8 mouse cellular contexts compared by ENCODE assay signal in the genomic region with DNA sequence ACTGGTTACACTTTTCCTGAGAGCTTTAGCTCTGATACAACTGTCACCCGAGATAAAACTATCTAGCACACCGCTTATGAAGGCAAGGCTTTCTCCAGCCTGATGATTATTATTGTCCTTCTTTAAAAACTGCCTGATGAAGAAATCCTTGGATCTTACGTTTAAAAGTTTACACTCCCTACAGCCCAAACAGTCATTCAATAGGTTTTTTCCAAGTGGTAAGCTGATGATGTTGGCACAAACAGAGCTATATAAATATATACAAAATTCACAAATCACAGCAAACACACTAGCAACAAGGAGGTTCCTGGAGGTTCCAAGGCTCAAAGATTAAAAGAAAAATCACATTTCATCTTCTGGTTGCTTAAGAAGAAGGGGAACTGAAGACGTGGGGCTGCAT. TPM values are rescaled to one million over a fixed set of nuclear protein-coding genes. Genes with fewer than 3 reads are reported as not detected.
DNase-seq lines count a peak whose midpoint lies in the region; ATAC-seq and TF ChIP-seq lines count a peak whose summit lies in the region.

No protein-coding gene starts in this region.

- 55% methylated on average over 4 of the region's 4 CpGs for WGBS in forebrain, embryonic 10.5 days
- 50% methylated on average over 4 of the region's 4 CpGs for WGBS in forebrain, embryonic 11.5 days
- 10% methylated on average over 4 of the region's 4 CpGs for WGBS in lung, embryonic 14.5 days
- WGBS in lung, adult 2 months, result 25% methylated on average over 4 of the region's 4 CpGs
- 23% methylated on average over 4 of the region's 4 CpGs for WGBS in liver, embryonic 13.5 days (ENCODE audit: insufficient replicate concordance)
- WGBS in stomach, embryonic 14.5 days, result 48% methylated on average over 4 of the region's 4 CpGs

- peak overlapping the region; percentile 100; the same call in 1 of the 2 replicates for H3K27ac ChIP-seq in forebrain, embryonic 10.5 days
- H3K27ac ChIP-seq in forebrain, embryonic 11.5 days (ENCODE audit: low read depth, low read length), result no peak overlapping the region; the same call in 1 of the 2 replicates
- peak overlapping the region; percentile 99 for H3K27ac ChIP-seq in lung, embryonic 14.5 days (ENCODE audit: low read depth)
- H3K27ac ChIP-seq in liver, embryonic 13.5 days, result peak overlapping the region; percentile 20; the same call in 1 of the 2 replicates
- H3K27ac ChIP-seq in stomach, embryonic 14.5 days (ENCODE audit: low read length), result no peak overlapping the region

- H3K27me3 ChIP-seq in forebrain, embryonic 10.5 days (ENCODE audit: poor library complexity, severe bottlenecking), result peaks cover 3% of the 10 kb centered on the region; the same call in 1 of the 2 replicates
- no peaks in the 10 kb centered on the region for H3K27me3 ChIP-seq in forebrain, embryonic 11.5 days (ENCODE audit: control insufficient read depth, insufficient read depth, low read length)
- no peaks in the 10 kb centered on the region for H3K27me3 ChIP-seq in lung, embryonic 14.5 days (ENCODE audit: insufficient read depth, low read length)
- H3K27me3 ChIP-seq in liver, embryonic 13.5 days, result 0 out of 2 replicates have a peak, but pooled peaks cover 3% of the 10 kb centered on the region
- no peaks in the 10 kb centered on the region for H3K27me3 ChIP-seq in stomach, embryonic 14.5 days (ENCODE audit: control insufficient read depth, insufficient read depth, low read length)

- no peaks in the 10 kb centered on the region for H3K9me3 ChIP-seq in forebrain, embryonic 10.5 days
- H3K9me3 ChIP-seq in forebrain, embryonic 11.5 days (ENCODE audit: control insufficient read depth, low read length), result no peaks in the 10 kb centered on the region
- no peaks in the 10 kb centered on the region for H3K9me3 ChIP-seq in lung, embryonic 14.5 days (ENCODE audit: low read depth, low read length)
- no peaks in the 10 kb centered on the region for H3K9me3 ChIP-seq in liver, embryonic 13.5 days (replicated peaks)
- no peaks in the 10 kb centered on the region for H3K9me3 ChIP-seq in stomach, embryonic 14.5 days (ENCODE audit: control insufficient read depth, low read depth, low read length)

- no peak overlapping the region for H3K4me3 ChIP-seq in forebrain, embryonic 10.5 days
- H3K4me3 ChIP-seq in forebrain, embryonic 11.5 days (ENCODE audit: low read depth, low read length), result no peak overlapping the region
- H3K4me3 ChIP-seq in lung, embryonic 14.5 days (ENCODE audit: low read depth, low read length), result peak overlapping the region; percentile 85
- H3K4me3 ChIP-seq in lung, adult 2 months (replicated peaks; ENCODE audit: extremely low read depth, low read depth, low read length), result no peak overlapping the region
- no peak overlapping the region for H3K4me3 ChIP-seq in liver, embryonic 13.5 days (replicated peaks)
- peak overlapping the region; percentile 21; the same call in 1 of the 2 replicates for H3K4me3 ChIP-seq in stomach, embryonic 14.5 days (ENCODE audit: low read depth, low read length)

- H3K36me3 ChIP-seq in forebrain, embryonic 10.5 days (replicated peaks), result no peaks in the 10 kb centered on the region
- no peaks in the 10 kb centered on the region for H3K36me3 ChIP-seq in forebrain, embryonic 11.5 days (ENCODE audit: control insufficient read depth, insufficient read depth, low read length)
- peaks cover 47% of the 10 kb centered on the region for H3K36me3 ChIP-seq in lung, embryonic 14.5 days (ENCODE audit: insufficient read depth)
- peaks cover 18% of the 10 kb centered on the region for H3K36me3 ChIP-seq in liver, embryonic 13.5 days
- no peaks in the 10 kb centered on the region; the same call in 1 of the 2 replicates for H3K36me3 ChIP-seq in stomach, embryonic 14.5 days (ENCODE audit: control insufficient read depth, insufficient read depth, low read length)

- no peak for ATAC-seq in forebrain, embryonic 11.5 days (replicated peaks; ENCODE audit: low FRiP score)
- ATAC-seq in lung, embryonic 14.5 days (ENCODE audit: insufficient read depth), result no peak
- ATAC-seq in liver, embryonic 13.5 days (ENCODE audit: low read depth), result no peak
- ATAC-seq in stomach, embryonic 14.5 days (ENCODE audit: insufficient number of reproducible peaks, insufficient read depth, low FRiP score, low read depth), result no peak

- no peak overlapping the region; the same call in 1 of the 2 replicates for H3K9ac ChIP-seq in forebrain, embryonic 11.5 days (ENCODE audit: low read length)
- H3K9ac ChIP-seq in lung, embryonic 14.5 days, result peak overlapping the region; percentile 100
- H3K9ac ChIP-seq in liver, embryonic 13.5 days, result no peak overlapping the region
- H3K9ac ChIP-seq in stomach, embryonic 14.5 days (replicated peaks; ENCODE audit: low read depth, low read length), result no peak overlapping the region

- intact Hi-C loops in left cerebral cortex, postnatal 10 days (cut with DNase I), result loop anchor here (10.0 kb wide), 2 partner anchors 529 to 999 kb away; no protein-coding TSS in a partner anchor

- H3K4me1 ChIP-seq in forebrain, embryonic 10.5 days, result peaks cover 97% of the 10 kb centered on the region
- H3K4me1 ChIP-seq in forebrain, embryonic 11.5 days (replicated peaks; ENCODE audit: control insufficient read depth, insufficient read depth, low read length), result peaks cover 44% of the 10 kb centered on the region
- H3K4me1 ChIP-seq in lung, embryonic 14.5 days (ENCODE audit: insufficient read depth), result peaks cover 28% of the 10 kb centered on the region
- peaks cover 21% of the 10 kb centered on the region for H3K4me1 ChIP-seq in lung, adult 2 months (ENCODE audit: control insufficient read depth, insufficient read depth, low read length)
- H3K4me1 ChIP-seq in liver, embryonic 13.5 days (replicated peaks), result peaks cover 94% of the 10 kb centered on the region
- peaks cover 26% of the 10 kb centered on the region; the same call in 1 of the 2 replicates for H3K4me1 ChIP-seq in stomach, embryonic 14.5 days (ENCODE audit: control insufficient read depth, insufficient read depth, low read length)

- TF ChIP-seq CTCF in lung, embryonic 14.5 days (IDR thresholded peaks at IDR 0.05; ENCODE audit: low read depth), result no peak
- TF ChIP-seq CTCF in lung, adult 2 months (IDR thresholded peaks at IDR 0.05; ENCODE audit: insufficient read depth, low read length), result no peak

- no peak overlapping the region for H3K4me2 ChIP-seq in forebrain, embryonic 11.5 days (ENCODE audit: low read depth, low read length, severe bottlenecking)
- H3K4me2 ChIP-seq in lung, embryonic 14.5 days, result peak overlapping the region; percentile 83
- H3K4me2 ChIP-seq in liver, embryonic 13.5 days, result 0 out of 2 replicates have a peak overlapping the region, but pooled peaks have one; percentile 2
- peak overlapping the region; percentile 73 for H3K4me2 ChIP-seq in stomach, embryonic 14.5 days (replicated peaks; ENCODE audit: low read depth, low read length)

- no peak for DNase-seq in forebrain, embryonic 10.5 days (ENCODE audit: extremely low spot score, low spot score)
- DNase-seq in forebrain, embryonic 11.5 days (ENCODE audit: low spot score), result no peak
- DNase-seq in lung, embryonic 14.5 days, result peak; percentile 51
- no peak for DNase-seq in lung, adult 2 months
- DNase-seq in liver, embryonic 13.5 days, result no peak
- no peak for DNase-seq in layer of hippocampus, adult 8-10 months (ENCODE audit: low spot score in 2 of 2)
- DNase-seq in left cerebral cortex, postnatal 10 days (ENCODE audit: extremely low spot score in 1 of 2, low spot score in 2 of 2), result no peak

- no peak for TF ChIP-seq POLR2A in lung, adult 2 months (IDR thresholded peaks at IDR 0.05; ENCODE audit: borderline replicate concordance, extremely low read depth, low read depth, low read length)

RNA-seq across cellular contexts. Expression of gene Zeb2, which starts 13.1 kb away (rescaled TPM):
- 30.2 and 30.4 TPM in 2 replicates for polyA plus RNA-seq in forebrain, embryonic 10.5 days (2016; fragmentation: Nextera tagmentation; extraction: Ambion mirVana)
- 45.6 and 50.0 TPM in 2 replicates for polyA plus RNA-seq in forebrain, embryonic 11.5 days (2014; fragmentation: Nextera tagmentation; extraction: Ambion mirVana)
- polyA plus RNA-seq in lung, embryonic 14.5 days (2014; fragmentation: Nextera tagmentation; extraction: Ambion mirVana), result 90.1 and 90.4 TPM in 2 replicates
- polyA plus RNA-seq in lung, adult 2 months (2012; rRNA removed), result 26.1 and 59.0 TPM in 2 replicates
- 10.1 and 14.1 TPM in 2 replicates for polyA plus RNA-seq in liver, embryonic 13.5 days (2015; fragmentation: Nextera tagmentation; extraction: Ambion mirVana)
- polyA plus RNA-seq in stomach, embryonic 14.5 days (2014; fragmentation: Nextera tagmentation; extraction: Ambion mirVana), result 67.9 and 73.2 TPM in 2 replicates
- total RNA-seq in layer of hippocampus, adult 8-10 months (2022), result 100 to 1,000 TPM; 346 to 374 (median 360) TPM
- total RNA-seq in left cerebral cortex, postnatal 10 days (2021), result 100 to 1,000 TPM; 220 to 259 TPM

Comparison
In these comparisons a context has a peak if more than half of its experiments do, and no peak if none do; other contexts are left out.
1. H3K27ac ChIP-seq: peak in forebrain, embryonic 10.5 days (single experiment), lung, embryonic 14.5 days (single experiment) and liver, embryonic 13.5 days (single experiment); none in forebrain, embryonic 11.5 days (single experiment) and stomach, embryonic 14.5 days (single experiment).
2. H3K4me3 ChIP-seq: peak in lung, embryonic 14.5 days (single experiment) and stomach, embryonic 14.5 days (single experiment); none in forebrain, embryonic 10.5 days (single experiment), forebrain, embryonic 11.5 days (single experiment), lung, adult 2 months (single experiment) and liver, embryonic 13.5 days (single experiment).